Mouse (Mus musculus) C2C12 (cell line): ENCODE results near the gene Rasal1.

Experiments used
- CEBPB ChIP-seq: IDR thresholded peaks from one replicate; pipeline ENCODE4 v1.6.1; 2011; ENCODE audit warnings: low read depth, mild to moderate bottlenecking, control low read depth, moderate library complexity
- CTCF ChIP-seq: IDR thresholded peaks from one replicate; pipeline ENCODE4 v1.5.1; 2011; ENCODE audit not compliant: control insufficient read depth, insufficient read depth, insufficient read length
- MYOD1 ChIP-seq: IDR thresholded peaks from one replicate; pipeline ENCODE4 v1.6.1; 2011; ENCODE audit warnings: low read depth; ENCODE audit not compliant: control insufficient read depth, insufficient read length
- MYOG ChIP-seq: IDR thresholded peaks from one replicate; pipeline ENCODE4 v1.6.1; 2011; ENCODE audit not compliant: control insufficient read depth, insufficient read length; ENCODE audit errors: extremely low read depth
- USF1 ChIP-seq: IDR thresholded peaks from one replicate; pipeline ENCODE4 v1.6.1; 2011; ENCODE audit warnings: low read depth, mild to moderate bottlenecking, control low read depth, moderate library complexity

GRCm38 (mm10) chr5:120694695-120695074 is 46.1 kb downstream of the Rasal1 start:
- no peak for TF ChIP-seq CTCF
- TF ChIP-seq USF1: no peak
- TF ChIP-seq MYOD1: no peak
- TF ChIP-seq MYOG: no peak
- no peak for TF ChIP-seq CEBPB
